Mouse (Mus musculus) liver, embryonic 13.5 days (tissue): ENCODE measurements around the gene Elane. TPM values are rescaled to one million over a fixed set of nuclear protein-coding genes. Genes with fewer than 3 reads are reported as not detected.

Experiments
- ATAC-seq: fragments of 200-750 bp; cut with Nextera tagmentation; 2 replicates; pipeline ENCODE4 v1.8.0; 2017; ENCODE audit warnings: low read depth, mild to moderate bottlenecking, moderate number of reproducible peaks, moderate library complexity
- DNase-seq: peaks from one replicate; pipeline ENCODE4 v3.0.0; 2022
- H3K27ac ChIP-seq: fragments of 300-500 bp; sonication (generic); 2 replicates; pipeline ENCODE4 v1.5.1; 2015; ENCODE audit warnings: moderate library complexity, mild to moderate bottlenecking, inconsistent platforms
- H3K27me3 ChIP-seq: fragments of 300-500 bp; sonication (generic); 2 replicates; pipeline ENCODE4 v1.6.1; 2015; ENCODE audit warnings: mild to moderate bottlenecking, inconsistent platforms
- H3K36me3 ChIP-seq: fragments of 300-500 bp; sonication (generic); 2 replicates; pipeline ENCODE4 v1.6.1; 2015; ENCODE audit warnings: mild to moderate bottlenecking, inconsistent platforms
- H3K4me1 ChIP-seq: fragments of 300-500 bp; sonication (generic); replicated peaks from 2 replicates; pipeline ENCODE4 v1.6.1; 2015; ENCODE audit warnings: inconsistent platforms
- H3K4me2 ChIP-seq: fragments of 300-500 bp; sonication (generic); 2 replicates; pipeline ENCODE4 v1.6.1; 2015; ENCODE audit warnings: inconsistent platforms, mild to moderate bottlenecking, moderate library complexity
- H3K4me3 ChIP-seq: fragments of 300-500 bp; sonication (generic); replicated peaks from 2 replicates; pipeline ENCODE4 v1.5.1; 2015; ENCODE audit warnings: mild to moderate bottlenecking, inconsistent platforms
- H3K9ac ChIP-seq: fragments of 300-500 bp; sonication (generic); 2 replicates; pipeline ENCODE4 v1.6.1; 2015; ENCODE audit warnings: mild to moderate bottlenecking, inconsistent platforms
- H3K9me3 ChIP-seq: fragments of 300-500 bp; sonication (generic); replicated peaks from 2 replicates; pipeline ENCODE4 v1.6.1; 2016; ENCODE audit warnings: inconsistent platforms
- WGBS: fragments of 180-500 bp; shearing (Covaris S2); methylation state at CpG from one replicate; pipeline ENCODE4 v1.1.7; 2015; ENCODE audit not compliant: insufficient replicate concordance; 5-methylcytosine and 5-hydroxymethylcytosine counted together
- polyA plus RNA-seq: library from polyadenylated mRNA; unstranded; fragments of >200 nt; fragmentation: Nextera tagmentation; extraction: Ambion mirVana; gene quantifications from 2 replicates; pipeline ENCODE4 v1.2.1, GENCODE M21; 2015

The Elane gene
- polyA plus RNA-seq, 1 experiment from 2014 or later: 59.3 TPM

GRCm38 (mm10) chr10:79908167-79909091, 22.4 kb downstream of the Elane start, which contains the start of gene Med16:
Med16 (minus strand) TSS chr10:79908923.
- H3K4me2 ChIP-seq: peak within 1 kb of the TSS; percentile 69
- peak; percentile 95 for DNase-seq
- H3K27me3 ChIP-seq: no peaks in the 10 kb centered on the region
- H3K27ac ChIP-seq: peak within 1 kb of the TSS; percentile 96
- no peaks in the 10 kb centered on the region for H3K9me3 ChIP-seq
- H3K9ac ChIP-seq: peak within 1 kb of the TSS; percentile 91
- peaks cover 41% of the 10 kb centered on the region for H3K4me1 ChIP-seq
- WGBS: 2% methylated on average over 52 of the region's 52 CpGs
- peak within 1 kb of the TSS; percentile 80 for H3K4me3 ChIP-seq
- peak; percentile 89 for ATAC-seq
- H3K36me3 ChIP-seq: peaks cover 53% of the 10 kb centered on the region

- WGBS: 24% methylated on average over 14 of the region's 14 CpGs
- H3K4me1 ChIP-seq: peaks cover 50% of the 10 kb centered on the region
These were observed 23.3 kb downstream of the Elane start for GRCm38 (mm10) chr10:79909092-79909922.

GRCm38 (mm10) chr10:79910556-79910955, 24.5 kb downstream of the Elane start, which contains the start of gene Gm26602:
Gm26602 (plus strand) TSS chr10:79910856.
- Histone ChIP-seq H3K36me3 (peaks cover 39% of the 10 kb centered on the region), H3K27ac (peak within 1 kb of the TSS; percentile 82), H3K27me3 (no peaks in the 10 kb centered on the region), H3K9ac (peak within 1 kb of the TSS; percentile 48), H3K4me3 (no peak within 1 kb of the TSS), H3K4me2 (peak within 1 kb of the TSS; percentile 44; the same call in 1 of the 2 replicates), H3K4me1 (peaks cover 63% of the 10 kb centered on the region), H3K9me3 (no peaks in the 10 kb centered on the region)
- DNase-seq (no peak), ATAC-seq (no peak)
- WGBS: 90% methylated on average over 4 of the region's 4 CpGs

More at GRCm38 (mm10) chr10:79909092-79909922, 23.3 kb downstream of the Elane start:
- peak; percentile 66 for ATAC-seq
- Histone ChIP-seq H3K27ac (peak overlapping the region; percentile 82), H3K27me3 (no peaks in the 10 kb centered on the region), H3K36me3 (peaks cover 52% of the 10 kb centered on the region), H3K4me2 (peak overlapping the region; percentile 44), H3K9me3 (no peaks in the 10 kb centered on the region), H3K9ac (peak overlapping the region; percentile 48), H3K4me3 (peak overlapping the region; percentile 25)
- peak; percentile 59 for DNase-seq

- ATAC-seq: no peak
- Histone ChIP-seq H3K27me3 (peaks cover 3% of the 10 kb centered on the region), H3K9ac (no peak overlapping the region), H3K4me1 (peaks cover 74% of the 10 kb centered on the region), H3K4me2 (no peak overlapping the region), H3K27ac (no peak overlapping the region), H3K9me3 (no peaks in the 10 kb centered on the region), H3K4me3 (no peak overlapping the region), H3K36me3 (peaks cover 23% of the 10 kb centered on the region)
- WGBS: 80% methylated on average over 20 of the region's 20 CpGs
- no peak for DNase-seq
These were observed 26.4 kb downstream of the Elane start for GRCm38 (mm10) chr10:79912412-79912811.

- Histone ChIP-seq H3K4me2 (peak overlapping the region; percentile 98), H3K27me3 (peaks cover 22% of the 10 kb centered on the region), H3K27ac (peak overlapping the region; percentile 94), H3K9me3 (no peaks in the 10 kb centered on the region), H3K4me1 (peaks cover 80% of the 10 kb centered on the region), H3K9ac (peak overlapping the region; percentile 93), H3K4me3 (peak overlapping the region; percentile 81), H3K36me3 (peaks cover 23% of the 10 kb centered on the region)
- ATAC-seq (peak; percentile 81), DNase-seq (peak; percentile 60)
- WGBS: 16% methylated on average over 10 of the region's 11 CpGs
These were observed 28.3 kb downstream of the Elane start for GRCm38 (mm10) chr10:79914131-79914947.

GRCm38 (mm10) chr10:79914948-79915596, 29.0 kb downstream of the Elane start:
- ATAC-seq: no peak; the same call in 1 of the 2 replicates
- Histone ChIP-seq H3K9ac (peak overlapping the region; percentile 93), H3K36me3 (peaks cover 23% of the 10 kb centered on the region), H3K9me3 (no peaks in the 10 kb centered on the region), H3K4me1 (peaks cover 80% of the 10 kb centered on the region), H3K27ac (peak overlapping the region; percentile 94), H3K4me2 (peak overlapping the region; percentile 98), H3K4me3 (peak overlapping the region; percentile 81), H3K27me3 (peaks cover 29% of the 10 kb centered on the region)
- DNase-seq: no peak
- 34% methylated on average over 7 of the region's 7 CpGs for WGBS

- peak overlapping the region; percentile 93 for H3K9ac ChIP-seq
- H3K4me1 ChIP-seq: peaks cover 89% of the 10 kb centered on the region
- no peak for DNase-seq
- H3K36me3 ChIP-seq: peaks cover 17% of the 10 kb centered on the region
- ATAC-seq: no peak
- no peaks in the 10 kb centered on the region for H3K9me3 ChIP-seq
- WGBS: 9% methylated on average over 8 of the region's 8 CpGs
- H3K27me3 ChIP-seq: peaks cover 40% of the 10 kb centered on the region
- peak overlapping the region; percentile 94 for H3K27ac ChIP-seq
- H3K4me2 ChIP-seq: peak overlapping the region; percentile 98
- peak overlapping the region; percentile 81 for H3K4me3 ChIP-seq
These were observed 30.0 kb downstream of the Elane start for GRCm38 (mm10) chr10:79916081-79916480.

- peak; percentile 77 for ATAC-seq
- peaks cover 92% of the 10 kb centered on the region for H3K4me1 ChIP-seq
- H3K9me3 ChIP-seq: no peaks in the 10 kb centered on the region
- DNase-seq: peak; percentile 82
- H3K4me2 ChIP-seq: peak within 1 kb of the TSS; percentile 98
- peak within 1 kb of the TSS; percentile 93 for H3K9ac ChIP-seq
- peaks cover 8% of the 10 kb centered on the region for H3K36me3 ChIP-seq
- peaks cover 48% of the 10 kb centered on the region for H3K27me3 ChIP-seq
- 2% methylated on average over 41 of the region's 42 CpGs for WGBS
- peak within 1 kb of the TSS; percentile 81 for H3K4me3 ChIP-seq
- peak within 1 kb of the TSS; percentile 94 for H3K27ac ChIP-seq
These were observed 30.9 kb downstream of the Elane start, which contains the start of gene Kiss1r for GRCm38 (mm10) chr10:79916808-79917531. Kiss1r (plus strand) TSS chr10:79916971.

GRCm38 (mm10) chr10:79917532-79918100, 31.6 kb downstream of the Elane start:
- peak overlapping the region; percentile 81 for H3K4me3 ChIP-seq
- peak overlapping the region; percentile 94; the same call in 1 of the 2 replicates for H3K27ac ChIP-seq

More at GRCm38 (mm10) chr10:79917532-79918100, 31.6 kb downstream of the Elane start:
- DNase-seq (no peak), ATAC-seq (no peak)
- H3K9ac ChIP-seq: peak overlapping the region; percentile 93
- H3K27me3 ChIP-seq: peaks cover 55% of the 10 kb centered on the region
- WGBS: 55% methylated on average over 5 of the region's 5 CpGs
- H3K9me3 ChIP-seq: no peaks in the 10 kb centered on the region
- peak overlapping the region; percentile 98 for H3K4me2 ChIP-seq
- peaks cover 6% of the 10 kb centered on the region; the same call in 1 of the 2 replicates for H3K36me3 ChIP-seq
- H3K4me1 ChIP-seq: peaks cover 87% of the 10 kb centered on the region
